Mouse (Mus musculus): Measurements from ENCODE around the gene Hectd4.
A peak's percentile ranks its signal among the peaks of the same experiment; 100 is the strongest.
"Not testable (repeated sequence)": the region's sequence is repeated elsewhere in the genome, so short reads cannot be mapped to it uniquely, and the experiment has no call there.

The Hectd4 gene

DNA sequence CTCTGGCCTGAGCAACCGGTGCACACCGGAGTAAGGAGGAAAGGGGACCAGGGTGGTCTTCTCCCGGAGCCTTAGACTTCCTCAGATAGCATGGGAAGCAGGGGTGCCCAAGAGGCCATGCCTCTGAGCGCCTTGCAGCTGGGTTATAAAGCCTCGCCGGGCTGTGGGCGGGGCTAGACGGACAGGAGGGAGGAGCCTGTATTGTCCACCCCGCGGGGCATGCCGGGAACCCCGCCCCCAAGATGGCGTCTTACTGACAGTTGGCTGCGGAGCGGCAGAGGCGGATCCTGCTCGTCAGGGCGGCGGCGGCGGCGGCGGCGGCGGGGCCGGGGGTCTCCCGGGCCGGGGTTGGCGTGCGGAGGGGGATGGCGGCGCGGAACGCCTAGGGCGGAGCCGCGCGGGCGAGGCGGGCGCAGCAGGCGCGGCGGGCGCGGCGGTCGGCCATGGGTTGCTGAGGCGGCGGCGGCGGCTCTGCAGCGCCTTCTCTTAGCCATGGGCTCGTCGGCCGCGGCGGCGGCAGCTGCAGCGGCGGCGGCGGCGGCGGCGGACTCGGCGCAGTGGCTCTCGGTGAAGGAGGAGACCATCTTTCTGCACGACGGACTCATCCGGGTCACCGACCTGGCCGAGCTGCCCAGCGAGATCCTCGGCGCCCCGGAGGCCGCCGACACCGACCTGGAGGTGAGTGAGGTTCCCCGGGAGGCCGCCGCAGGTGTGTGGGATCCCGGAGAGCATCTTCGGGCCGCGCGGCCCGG lies at the start of gene Hectd4:
Gene Hectd4, plus strand, starts transcription at position 240 of the 752 bp plus-strand sequence.
- DNase-seq (ENCODE audit: low spot score in 2 of 2), result peak; percentile 83 to 96

DNA sequence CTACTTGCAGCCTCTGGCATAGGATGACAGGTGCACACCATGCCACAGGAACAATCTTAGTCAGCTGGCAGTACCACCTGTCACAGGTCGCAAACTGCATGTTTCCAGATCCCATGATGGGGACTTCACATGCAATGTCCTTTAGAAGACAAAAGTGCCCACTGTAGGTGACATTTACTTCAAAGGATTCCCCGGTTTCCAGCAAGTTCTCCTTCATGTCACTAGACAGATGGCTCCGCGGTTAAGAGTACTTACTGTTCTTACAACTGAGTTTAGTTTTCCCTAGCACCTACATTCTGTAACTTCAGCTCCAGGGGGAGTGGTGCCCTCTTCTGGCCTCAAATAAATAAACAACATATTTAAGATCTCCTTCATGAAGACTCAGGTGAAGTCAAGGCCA lies 47.2 kb upstream of the Hectd4 start:
- DNase-seq (ENCODE audit: low spot score in 2 of 2), result no peak

DNA sequence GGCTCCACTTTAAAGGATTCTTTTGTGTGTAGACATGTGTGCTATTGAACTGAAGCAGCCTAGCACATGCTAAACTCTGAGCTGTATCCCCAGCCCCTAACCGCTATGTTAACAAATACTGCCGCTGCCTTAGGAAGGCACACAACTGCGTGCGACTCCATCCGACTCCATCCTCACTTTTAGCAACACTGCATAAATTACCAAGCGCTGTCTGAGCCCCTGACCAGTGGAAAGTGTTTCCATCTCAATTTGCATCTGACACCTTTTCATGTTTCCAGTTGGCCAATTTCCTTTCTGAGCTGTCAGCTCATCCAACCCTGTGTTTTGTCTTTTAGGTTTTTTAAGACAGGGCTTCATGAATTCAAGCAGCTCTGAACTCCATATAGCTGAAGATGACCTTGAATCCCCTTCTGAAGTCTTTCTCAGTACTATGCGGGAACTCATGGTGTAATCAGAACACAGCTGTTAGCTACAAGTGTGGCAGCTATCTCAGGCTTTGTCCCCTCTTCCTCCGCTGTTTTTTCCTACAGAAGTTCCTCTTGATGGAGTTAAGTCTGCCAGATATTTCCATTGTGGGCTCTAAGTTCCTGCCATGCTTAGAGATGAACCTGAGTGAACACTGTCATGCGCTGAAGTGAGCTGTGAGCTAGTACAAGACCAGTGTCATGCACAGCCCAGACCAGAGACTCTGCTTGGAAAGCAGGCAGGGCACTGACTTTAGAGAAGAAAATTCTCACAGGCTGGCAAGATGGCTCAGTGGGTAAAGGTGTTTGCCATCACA lies 40.8 kb upstream of the Hectd4 start:
- DNase-seq (ENCODE audit: low spot score in 2 of 2), result no peak

DNA sequence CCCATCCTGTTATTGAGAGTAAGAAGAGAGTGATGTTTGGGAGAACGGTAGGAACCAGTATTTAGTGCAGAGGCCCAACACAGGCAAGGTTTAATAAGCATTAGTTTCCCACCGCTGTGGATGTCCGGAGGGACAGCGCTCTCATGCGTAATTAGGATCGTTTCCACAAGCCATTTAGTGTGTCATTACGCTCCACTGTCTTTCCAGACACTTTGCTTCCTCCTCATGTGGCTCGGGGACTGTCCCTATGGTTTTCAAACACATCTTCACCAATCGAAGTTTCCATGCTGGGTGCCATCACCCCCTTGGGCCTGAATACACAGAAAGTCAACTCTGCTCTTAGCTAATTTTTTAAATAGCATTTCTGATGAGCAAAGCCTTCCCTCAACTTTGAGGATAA lies 36.8 kb upstream of the Hectd4 start:
- no peak for DNase-seq (ENCODE audit: low spot score in 2 of 2)

DNA sequence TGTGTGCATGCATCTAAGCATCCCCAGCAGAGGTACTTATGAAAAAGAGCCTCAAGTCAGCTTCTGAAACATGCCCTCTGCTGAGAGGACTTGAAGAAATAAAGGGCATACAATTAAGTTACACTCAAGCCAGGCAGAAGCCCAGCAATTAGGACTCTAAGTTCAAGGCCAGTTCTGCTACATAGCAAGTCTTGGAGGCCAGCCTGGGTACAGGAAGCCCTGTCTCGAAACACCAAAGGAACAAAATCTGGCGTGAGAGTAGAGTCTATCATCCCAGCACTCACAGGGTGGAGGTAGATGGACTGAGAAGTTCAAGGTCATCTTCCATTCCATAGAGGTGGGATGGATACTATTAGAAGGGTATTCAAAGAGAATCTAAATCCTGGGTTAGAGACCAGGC lies 35.6 kb upstream of the Hectd4 start:
- no peak for DNase-seq (ENCODE audit: low spot score in 2 of 2)

DNA sequence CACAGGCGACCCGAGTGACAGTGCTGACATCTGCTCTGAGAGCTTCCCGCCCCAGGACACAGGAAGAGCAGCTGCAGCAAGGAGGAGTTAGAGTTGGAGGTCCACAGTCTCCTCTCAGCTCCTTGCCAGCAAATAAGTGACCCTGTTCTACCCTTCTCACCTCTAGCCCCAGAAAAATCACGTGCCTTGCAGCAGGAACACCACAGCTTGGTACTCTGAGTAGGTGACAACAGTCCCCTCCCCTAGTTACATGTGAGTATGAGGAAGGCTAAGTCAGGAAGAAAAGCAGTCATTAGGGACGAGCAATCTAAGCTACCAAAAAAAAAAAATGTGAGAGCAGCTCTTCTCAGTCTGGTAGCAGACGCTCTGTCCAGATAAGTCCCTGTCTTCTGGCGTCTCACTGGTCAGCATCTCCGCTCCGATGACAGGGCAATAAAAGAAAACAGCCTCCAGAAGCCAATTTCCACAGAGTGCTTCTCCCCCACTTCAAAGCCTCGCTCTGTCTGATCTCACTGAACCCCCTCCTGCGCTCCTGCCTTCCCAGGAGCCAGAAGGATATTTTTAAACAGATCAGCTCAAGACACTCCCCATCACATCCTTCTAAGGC lies 35.0 kb upstream of the Hectd4 start:
- no peak for DNase-seq (ENCODE audit: low spot score in 2 of 2)

DNA sequence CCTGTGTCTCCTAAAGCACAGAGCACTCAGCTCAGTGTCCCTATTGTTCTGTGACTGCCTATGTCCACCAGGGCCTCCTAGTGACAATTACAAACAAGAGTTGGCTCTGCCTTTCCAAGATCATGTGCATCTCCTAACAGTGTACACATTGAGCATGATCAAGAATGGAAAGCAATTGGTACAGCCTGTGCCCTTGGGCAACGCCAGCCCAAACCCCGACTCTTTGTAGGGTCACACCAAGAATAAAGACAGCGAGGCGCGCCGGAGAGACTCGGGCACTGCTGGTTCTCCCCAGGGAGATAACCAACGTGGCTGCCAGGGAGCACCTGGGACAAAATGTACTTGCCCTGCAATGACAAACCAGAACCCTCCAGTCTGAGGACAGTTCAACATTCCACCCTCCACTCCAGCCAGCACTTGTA lies 32.4 kb upstream of the Hectd4 start:
- DNase-seq (ENCODE audit: low spot score in 2 of 2), result no peak

DNA sequence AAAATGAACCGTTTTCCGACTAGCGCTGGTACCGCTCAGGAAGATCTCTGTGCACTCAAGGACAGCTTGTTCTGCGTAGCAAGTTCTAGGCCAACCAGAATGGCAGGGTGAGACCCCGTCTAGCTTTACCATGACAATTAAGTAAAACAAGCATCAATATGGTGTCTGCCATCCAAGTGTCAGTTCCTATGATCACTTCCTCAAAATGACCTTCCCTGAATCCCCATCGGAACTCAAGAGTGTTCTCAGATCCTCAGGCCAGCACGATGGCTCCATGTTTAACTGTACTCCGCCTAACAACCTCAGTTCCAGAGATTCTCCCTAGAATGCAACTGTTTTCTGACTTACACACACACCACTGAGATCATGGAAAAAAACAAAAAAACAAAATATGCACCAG lies 31.8 kb upstream of the Hectd4 start:
- DNase-seq (ENCODE audit: low spot score in 2 of 2), result no peak

DNA sequence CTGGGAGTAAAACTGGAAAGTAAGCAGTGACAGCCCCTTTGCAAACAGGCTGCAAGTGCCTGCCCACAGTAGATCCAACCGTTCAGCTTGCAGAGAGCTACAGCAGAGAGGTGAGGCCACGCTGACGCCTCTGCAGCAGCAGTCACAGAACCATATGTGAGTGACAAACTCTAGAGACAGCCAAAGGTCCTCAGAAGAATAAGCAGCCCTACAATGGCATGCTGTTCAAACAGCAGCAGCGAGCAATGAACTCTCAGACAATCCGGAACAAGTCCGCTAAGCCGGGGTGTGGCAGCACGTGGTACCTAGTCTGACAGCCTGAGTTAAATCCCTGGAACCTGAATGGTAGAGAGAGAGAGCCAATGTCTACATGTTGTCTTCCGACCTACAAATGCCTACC lies 30.8 kb upstream of the Hectd4 start:
- DNase-seq (ENCODE audit: low spot score in 2 of 2), result no peak

DNA sequence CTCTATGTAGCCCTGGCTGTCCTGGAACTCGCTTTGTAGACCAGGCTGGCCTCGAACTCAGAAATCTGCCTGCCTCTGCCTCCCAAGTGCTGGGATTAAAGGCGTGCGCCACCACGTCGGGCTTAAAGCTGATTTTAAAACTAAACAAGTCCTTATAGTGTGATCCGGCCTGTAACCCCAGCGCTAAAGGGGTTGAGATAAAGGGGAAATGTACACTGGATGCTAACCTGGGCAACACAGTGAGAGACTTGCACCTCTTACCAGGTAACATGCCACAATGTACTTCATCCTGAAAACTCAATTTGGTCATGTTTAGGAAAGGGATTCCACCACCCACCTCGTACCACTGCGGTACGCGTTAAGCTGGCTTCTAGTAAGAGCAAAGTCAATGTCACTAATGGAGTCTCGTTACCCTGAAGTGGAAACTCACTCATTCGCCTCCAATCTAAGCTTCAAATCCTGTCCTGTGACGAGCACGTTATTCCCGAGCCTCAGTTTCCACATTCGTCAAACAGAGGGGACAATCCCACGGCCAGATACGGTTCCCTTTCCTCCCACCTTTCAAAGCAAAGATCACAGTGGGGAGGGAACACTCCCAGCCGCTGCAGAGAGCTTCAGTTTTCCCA lies 29.7 kb upstream of the Hectd4 start:
- DNase-seq (ENCODE audit: low spot score in 2 of 2), result no peak

DNA sequence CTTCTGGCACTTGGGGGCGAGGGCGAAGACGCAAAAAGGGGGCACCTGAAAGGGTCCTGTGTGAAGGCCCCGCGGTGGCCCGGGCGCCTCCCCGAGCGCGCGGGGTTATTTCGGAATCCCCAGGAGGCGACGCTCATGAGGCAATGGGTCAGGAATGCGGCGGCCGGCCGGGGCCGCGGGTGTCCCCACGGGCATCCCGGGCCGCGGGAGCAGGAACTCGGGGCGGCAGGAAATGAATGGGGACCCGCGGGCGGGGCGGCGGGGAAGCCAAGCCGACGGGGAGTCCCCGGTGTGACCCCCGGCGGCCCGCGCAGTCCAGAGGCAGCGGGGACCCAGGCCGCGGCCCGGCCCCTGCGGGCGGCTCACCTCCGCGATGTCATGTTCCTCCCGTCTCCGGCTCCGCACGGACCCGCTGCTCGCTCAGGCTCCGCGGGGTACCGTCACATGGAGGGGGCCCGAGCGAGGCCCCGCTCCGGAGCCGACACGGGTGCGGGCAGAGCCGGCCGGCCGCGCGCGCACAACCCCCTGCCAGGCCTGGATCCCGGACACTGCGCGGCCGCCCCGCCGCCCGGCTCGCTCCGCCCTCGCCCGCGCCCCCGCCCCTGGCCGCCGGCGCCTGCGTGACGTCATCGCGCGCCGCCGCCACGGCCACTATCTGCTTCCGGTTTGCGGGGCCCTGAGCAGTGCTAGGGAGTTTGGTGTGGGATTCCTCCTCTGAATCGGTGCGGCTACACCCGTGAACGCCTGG lies 29.0 kb upstream of the Hectd4 start, which contains the start of gene Ptpn11:
Gene Ptpn11, minus strand, starts transcription at position 562 of the 748 bp plus-strand sequence.
- DNase-seq (ENCODE audit: low spot score in 2 of 2), result peak in 1 of 2 experiments; percentile 72

DNA sequence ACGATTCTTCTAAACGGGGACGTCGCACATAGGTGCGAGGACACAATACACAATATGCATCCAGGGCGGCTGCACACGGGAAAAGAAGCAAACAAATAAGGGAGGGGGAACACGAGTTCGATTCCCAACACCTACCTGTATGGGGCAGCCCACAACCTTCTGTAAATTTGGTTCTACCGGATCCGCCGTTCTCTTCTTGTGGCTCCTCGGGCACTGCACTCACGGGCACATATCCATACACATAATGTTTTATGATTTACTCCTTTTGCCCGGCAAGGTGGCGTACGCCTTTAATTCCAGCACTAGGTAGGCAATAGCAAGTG lies 28.5 kb upstream of the Hectd4 start:
- no peak for DNase-seq (ENCODE audit: low spot score in 2 of 2)

DNA sequence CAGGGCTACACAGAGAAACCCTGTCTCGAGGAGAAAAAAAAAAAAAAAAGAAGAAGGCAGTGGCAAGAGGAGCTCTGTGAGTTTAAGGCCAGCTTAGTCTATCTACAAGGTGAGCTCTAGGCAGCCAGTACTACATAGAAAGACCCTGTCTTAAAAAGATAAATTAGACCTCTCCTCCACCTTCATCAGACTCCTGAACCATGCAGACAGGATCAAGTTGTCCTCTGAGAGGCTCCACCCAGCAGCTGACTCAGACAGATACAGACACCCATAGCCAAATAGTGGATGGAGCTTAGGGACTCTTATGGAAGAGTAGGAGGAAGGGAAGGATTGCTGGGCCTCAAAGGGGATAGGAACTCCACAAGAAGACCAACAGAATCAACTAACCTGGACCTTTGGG lies 25.8 kb upstream of the Hectd4 start:
- no peak for DNase-seq (ENCODE audit: low spot score in 2 of 2)

DNA sequence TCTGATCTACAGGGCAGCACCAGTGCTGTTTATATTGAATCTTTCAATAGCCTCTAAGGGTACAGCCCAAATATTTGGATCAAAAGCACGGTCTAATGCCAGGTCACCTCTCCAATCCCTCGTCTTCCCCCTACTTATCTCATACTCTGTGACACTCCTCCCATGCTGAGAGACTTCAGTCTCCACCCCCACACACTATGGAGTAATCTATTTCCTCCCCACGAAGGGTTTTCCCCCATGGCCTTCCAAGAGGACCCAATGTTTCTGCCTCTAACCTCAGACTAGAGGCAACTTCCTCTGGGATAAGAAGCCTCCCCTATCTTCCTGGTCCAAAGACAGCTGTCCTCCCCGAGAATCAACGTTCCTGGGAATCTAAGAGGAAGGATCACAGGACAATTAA lies 23.3 kb upstream of the Hectd4 start:
- DNase-seq (ENCODE audit: low spot score in 2 of 2), result no peak

DNA sequence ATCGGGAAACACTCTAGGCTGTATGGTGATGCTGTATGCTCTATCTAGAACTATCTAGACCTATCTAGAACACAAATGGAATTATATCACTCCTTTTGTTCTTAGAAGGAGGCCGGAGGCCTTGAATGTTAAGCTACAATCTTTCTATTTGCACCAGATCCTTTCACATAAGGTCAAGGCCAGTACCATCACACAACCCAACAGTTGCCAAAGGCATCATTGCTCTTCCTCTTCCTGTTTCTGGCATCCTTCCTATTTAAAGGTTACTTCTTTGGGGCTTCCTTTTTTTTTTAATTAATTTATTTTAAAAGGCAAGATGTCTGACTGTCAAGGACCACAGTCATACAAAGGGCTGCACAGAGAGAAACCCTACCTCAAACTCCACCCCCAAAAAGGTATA lies 22.7 kb upstream of the Hectd4 start:
- DNase-seq (ENCODE audit: low spot score in 2 of 2), result no peak

DNA sequence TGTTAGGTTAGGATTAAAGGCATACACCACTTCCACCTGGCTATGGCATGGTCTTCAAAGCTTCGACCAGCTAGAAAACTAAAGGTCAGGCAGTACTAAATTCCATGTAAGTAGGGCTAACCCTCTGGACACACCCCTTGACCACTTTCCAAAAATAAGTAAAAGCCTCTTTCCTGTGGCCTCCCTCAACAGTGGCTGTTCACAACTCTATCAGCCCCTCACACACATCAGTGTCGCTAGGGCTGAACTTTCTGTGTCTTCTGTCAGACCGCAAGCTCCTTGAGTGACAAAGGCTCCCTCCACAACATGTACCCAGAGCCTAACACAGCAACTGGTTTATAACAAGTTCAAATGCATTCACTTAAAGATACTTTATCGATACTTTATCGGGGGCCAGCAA lies 21.6 kb upstream of the Hectd4 start:
- no peak for DNase-seq (ENCODE audit: low spot score in 2 of 2)

DNA sequence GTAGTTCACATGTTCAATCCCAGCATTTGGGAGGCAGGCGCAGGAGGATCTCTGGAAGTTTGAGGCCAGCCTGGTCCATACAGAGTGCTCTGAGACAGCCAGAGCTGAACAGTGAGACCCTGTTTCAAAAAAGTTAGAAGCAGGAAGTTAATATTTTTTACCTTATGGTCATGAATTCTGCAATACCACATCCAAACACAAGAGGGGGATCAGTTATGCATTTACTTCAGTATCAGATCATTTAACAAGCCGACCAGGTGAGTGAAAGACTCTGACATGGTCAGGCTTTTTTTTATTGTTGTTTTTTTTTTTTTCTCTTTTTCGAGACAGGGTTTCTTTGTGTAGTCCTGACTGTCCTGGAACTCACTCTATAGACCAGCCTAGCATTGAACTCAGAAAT lies 18.3 kb upstream of the Hectd4 start:
- no peak for DNase-seq (ENCODE audit: low spot score in 2 of 2)

DNA sequence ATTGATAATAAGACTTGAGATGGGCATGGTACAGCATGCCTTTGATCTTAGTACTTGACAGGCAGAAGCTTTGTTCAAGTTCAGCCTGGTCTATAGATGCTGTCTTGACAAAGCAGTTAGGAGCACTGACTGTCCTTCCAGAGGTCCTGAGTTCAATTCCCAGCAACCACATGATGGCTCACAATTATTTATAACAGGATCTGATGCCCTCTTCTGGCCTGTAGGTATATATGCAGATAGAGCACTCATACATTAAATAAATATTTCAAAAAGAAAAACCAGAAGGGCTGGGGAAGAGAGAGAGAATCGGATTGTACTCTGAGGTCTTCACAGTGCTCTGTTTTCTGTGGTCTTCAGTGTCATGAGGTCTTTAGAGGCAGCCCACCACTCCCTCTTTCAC lies 17.6 kb upstream of the Hectd4 start:
- no peak for DNase-seq (ENCODE audit: low spot score in 2 of 2)

DNA sequence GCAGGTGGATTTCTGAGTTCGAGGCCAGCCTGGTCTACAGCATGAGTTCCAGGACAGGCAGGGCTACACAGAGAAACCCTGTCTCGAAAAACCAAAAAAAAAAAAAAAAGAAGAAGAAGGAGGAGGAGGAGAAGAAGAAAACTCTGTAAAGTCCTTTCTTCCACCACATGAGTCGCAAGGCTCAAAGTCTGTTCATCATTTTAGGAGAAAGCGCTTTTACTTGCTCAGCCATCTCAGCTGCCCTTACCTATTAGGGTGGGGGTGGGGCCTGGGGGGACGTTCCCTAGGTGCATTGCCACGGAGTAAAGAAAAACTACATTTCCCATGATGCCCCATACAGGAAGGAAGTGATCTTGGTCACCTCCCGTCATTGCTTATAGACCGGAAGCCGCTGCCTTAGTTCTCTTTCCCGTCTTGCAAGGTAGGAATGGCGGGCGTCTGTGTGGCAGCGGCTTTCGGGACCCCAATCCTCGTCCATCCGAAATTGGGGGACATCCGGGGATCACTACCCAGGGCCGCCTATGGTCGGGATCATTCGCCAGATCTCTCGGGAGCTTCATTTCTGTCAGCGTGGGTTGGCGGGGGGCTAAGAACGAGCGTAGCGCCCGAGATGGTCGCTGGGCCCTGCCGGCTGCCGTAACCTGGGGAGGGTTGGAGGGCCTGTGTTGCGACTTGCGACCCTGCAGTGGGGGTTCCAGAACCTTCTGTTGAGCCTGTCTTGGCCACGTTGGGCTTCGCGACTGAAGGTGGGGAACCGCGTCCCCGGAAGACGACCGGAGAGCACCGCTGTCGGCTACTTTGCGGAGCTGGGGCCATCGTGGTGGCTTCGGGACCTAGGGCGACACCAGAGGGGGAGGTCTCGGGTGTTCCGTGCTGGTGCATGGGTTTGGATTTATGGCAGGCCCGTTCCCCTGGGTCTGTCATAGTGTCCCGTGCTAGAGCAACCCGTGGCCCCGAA lies 15.6 kb upstream of the Hectd4 start, which contains the start of gene Rpl6:
Gene Rpl6, plus strand, starts transcription at position 350 of the 958 bp plus-strand sequence.
- peak; percentile 71 to 75 for DNase-seq (ENCODE audit: low spot score in 2 of 2)

DNA sequence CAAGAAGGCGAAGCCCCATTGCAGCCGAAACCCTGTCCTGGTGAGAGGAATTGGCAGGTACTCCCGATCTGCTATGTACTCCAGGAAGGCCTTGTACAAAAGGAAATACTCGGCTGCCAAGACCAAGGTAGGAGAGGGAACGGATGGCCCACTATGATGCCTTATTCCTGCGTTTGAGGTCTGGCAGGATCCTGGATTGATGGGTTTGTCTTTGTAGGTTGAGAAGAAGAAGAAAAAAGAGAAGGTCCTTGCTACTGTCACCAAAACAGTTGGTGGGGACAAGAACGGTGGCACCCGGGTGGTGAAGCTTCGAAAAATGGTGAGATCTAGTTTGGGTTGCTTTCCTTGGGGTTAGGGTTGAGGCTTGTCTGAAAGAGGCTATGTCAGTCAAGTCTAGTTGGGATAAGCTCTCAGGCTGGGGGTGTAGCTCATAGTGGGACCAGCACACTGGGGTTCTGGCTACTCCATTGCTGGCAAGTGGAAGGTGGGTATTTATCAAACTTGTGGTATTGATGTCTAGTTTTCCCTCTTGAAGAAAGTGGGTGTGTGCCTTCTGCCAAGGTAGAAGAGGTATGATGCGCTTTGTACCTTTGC lies 14.4 kb upstream of the Hectd4 start:
- not testable (repeated sequence) for DNase-seq (ENCODE audit: low spot score in 2 of 2)
